Mouse (Mus musculus): ENCODE measurements around the gene Vmn1r221. TPM values are rescaled to one million over a fixed set of nuclear protein-coding genes. Genes with fewer than 3 reads are reported as not detected.
"Not testable (repeated sequence)": the region's sequence is repeated elsewhere in the genome, so short reads cannot be mapped to it uniquely, and the experiment has no call there.

Vmn1r221 gene
- not detected for total RNA-seq (2021)

DNA sequence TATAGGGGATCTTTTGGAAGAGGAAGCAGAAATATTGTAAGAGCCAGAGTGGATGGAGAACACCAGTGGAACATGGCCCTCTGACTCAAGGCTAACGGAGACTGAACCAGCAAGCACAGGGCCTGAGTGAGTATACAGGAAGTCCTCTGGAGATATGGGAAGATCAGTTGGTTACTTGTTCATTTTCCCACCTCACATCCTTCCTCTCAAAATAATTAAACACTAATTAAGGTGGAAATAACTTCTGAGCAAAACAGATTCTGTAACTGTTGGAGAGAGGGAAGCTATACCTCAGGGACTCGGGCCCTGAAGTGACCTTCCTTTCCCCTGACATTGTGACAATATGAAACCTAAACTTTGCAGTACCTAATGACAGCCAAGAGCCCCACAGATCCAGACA is at the start of gene Vmn1r221:
Vmn1r221 (plus strand) TSS at position 301 of the 400 bp plus-strand sequence.
- intact Hi-C loops (cut with DNase I); DNase-seq: not testable (repeated sequence)

DNA sequence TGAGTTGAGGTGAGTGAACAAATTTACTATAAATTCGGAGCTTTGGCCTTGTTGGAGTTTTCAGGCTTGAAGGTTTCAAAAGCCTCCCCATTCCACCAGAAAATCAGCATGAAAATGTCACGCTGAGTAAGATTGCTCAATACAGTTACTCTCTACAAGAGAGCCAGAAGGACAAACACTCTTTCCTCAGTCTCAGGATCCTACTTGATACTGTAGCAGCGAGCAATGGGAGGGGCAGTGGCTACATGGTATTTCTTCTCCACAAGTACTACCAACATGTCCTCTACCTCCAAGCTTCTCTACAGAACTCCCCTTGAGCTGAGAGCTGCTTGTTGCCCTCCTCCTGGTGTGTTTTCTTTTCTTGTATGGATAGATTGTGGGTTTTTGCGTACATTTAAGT is 47.5 kb upstream of the Vmn1r221 start:
- DNase-seq; intact Hi-C loops (cut with DNase I): not testable (repeated sequence)

- intact Hi-C loops (cut with DNase I) = no loop called here
- no peak for DNase-seq
These were observed 26.1 kb upstream of the Vmn1r221 start, which contains the start of gene Vmn1r220 for GRCm38 (mm10) chr13:23187875-23188274. Vmn1r220 (minus strand) TSS chr13:23187975.

GRCm38 (mm10) chr13:23203885-23204284 is 10.0 kb upstream of the Vmn1r221 start:
- DNase-seq; intact Hi-C loops (cut with DNase I): not testable (repeated sequence)

DNA sequence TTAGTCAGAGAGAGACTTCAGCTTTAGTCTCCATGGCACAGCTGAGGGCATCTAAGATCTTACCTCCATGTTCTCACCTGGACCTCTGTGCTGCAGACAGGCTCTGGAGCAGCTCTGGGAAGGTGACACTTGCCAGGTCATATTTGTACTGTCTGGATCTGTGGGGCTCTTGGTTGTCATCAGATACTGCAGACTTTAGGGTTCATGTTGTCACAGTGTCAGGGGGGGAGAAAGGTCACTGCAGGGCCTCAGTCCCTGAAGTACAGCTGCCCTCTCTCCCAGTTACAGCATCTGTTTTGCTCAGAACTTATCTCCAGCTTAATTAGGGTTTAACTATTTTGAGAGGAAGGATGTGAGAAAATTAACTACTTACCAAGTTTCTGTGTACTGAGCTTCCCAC is 21.9 kb downstream of the Vmn1r221 start, which contains the start of gene Vmn1r222:
Vmn1r222 (minus strand) TSS at position 101 of the 400 bp plus-strand sequence.
- DNase-seq; intact Hi-C loops (cut with DNase I): not testable (repeated sequence)

DNA sequence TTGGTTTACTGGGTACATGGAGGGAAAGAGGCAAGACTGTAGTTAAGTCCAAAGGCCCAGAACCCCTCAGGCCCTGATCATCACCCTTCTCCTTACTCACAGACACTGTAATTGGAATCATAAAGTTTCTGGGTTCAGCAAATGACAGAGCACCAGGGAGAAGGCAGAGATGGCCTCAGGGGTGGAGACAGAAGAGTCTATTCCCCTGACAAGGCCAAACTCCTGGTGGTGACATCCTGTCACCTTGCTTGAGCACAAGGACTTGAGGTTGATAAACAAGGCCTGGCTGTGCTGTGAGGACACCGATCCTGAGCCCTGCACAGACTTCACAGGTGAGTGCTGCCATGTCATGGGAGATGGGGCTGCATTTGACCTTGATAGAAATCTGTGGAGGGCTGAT is 32.9 kb downstream of the Vmn1r221 start, which contains the start of gene Vmn1r223:
Vmn1r223 (plus strand) TSS at position 301 of the 400 bp plus-strand sequence.
- intact Hi-C loops (cut with DNase I) = loop anchor here (5.0 kb wide), 1 partner anchor 1175 kb away; no protein-coding TSS in a partner anchor
- not testable (repeated sequence) for DNase-seq

DNA sequence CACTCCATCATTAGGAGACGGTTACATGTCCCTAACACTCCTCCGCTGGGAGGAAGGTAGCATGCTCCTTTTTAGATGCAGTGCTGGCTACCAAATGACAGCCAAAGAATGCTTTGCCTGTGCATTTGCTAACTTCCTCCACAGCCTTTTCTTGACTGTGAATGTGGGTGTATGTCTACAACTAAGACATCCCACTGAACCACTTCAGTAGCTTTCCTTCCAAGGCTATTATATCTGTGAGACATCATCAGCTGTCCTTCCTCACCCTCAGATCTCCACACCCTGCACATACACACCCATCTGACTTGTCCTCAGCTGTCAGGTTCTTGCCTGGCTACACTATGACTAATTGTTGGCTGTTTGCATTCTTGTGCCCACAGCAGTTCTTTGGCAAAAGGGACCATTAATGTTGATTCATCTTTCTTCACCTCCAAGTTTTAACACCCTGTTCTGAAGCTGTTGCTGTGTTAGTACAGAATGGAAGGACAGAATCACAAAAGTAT is 44.7 kb downstream of the Vmn1r221 start:
- intact Hi-C loops (cut with DNase I) = no loop called here

GRCm38 (mm10) chr13:23268606-23269005 is 54.7 kb downstream of the Vmn1r221 start:
- intact Hi-C loops (cut with DNase I); DNase-seq: not testable (repeated sequence)

More for the DNA sequence above, 44.7 kb downstream of the Vmn1r221 start:
- DNase-seq = no peak

- intact Hi-C loops (cut with DNase I); DNase-seq: not testable (repeated sequence)
These were observed 55.2 kb downstream of the Vmn1r221 start for GRCm38 (mm10) chr13:23269127-23269526.

DNA sequence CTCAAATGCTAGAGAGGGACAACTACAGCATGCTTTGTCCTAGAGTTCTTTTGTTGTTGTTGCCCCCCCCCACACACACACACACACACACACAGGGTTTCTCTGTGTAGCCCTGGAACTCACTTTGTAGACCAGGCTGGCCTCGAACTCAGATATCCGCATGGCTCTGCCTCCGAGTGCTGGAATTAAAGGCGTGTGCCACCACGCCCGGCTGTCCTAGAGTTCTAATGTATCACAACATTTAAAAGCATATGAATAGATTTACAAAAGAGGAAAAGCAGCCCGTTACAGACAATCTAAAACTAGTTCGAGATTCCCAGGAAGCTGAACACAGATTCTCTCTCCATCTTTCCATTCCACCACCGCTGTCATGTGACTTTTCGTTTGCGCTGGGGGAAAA is 55.8 kb downstream of the Vmn1r221 start:
- intact Hi-C loops (cut with DNase I) = no loop called here

GRCm38 (mm10) chr13:23270321-23271101 is 56.6 kb downstream of the Vmn1r221 start:
- intact Hi-C loops (cut with DNase I) = no loop called here
- peak in 1 of 2 experiments; percentile 3 for DNase-seq

More for the DNA sequence above, 55.8 kb downstream of the Vmn1r221 start:
- no peak for DNase-seq

Other genes with a start within 250 kb of the Vmn1r221 start
- not detected for gene Vmn1r213, start 206.5 kb upstream of the Vmn1r221 start, total RNA-seq (2021)
- not detected for gene Vmn1r214, start 183.7 kb upstream of the Vmn1r221 start, total RNA-seq (2021)
- gene Vmn1r215, start 146.1 kb upstream of the Vmn1r221 start, total RNA-seq (2021) = not detected
- not detected for gene Vmn1r217, start 95.9 kb upstream of the Vmn1r221 start, total RNA-seq (2021)
- gene Vmn1r218, start 81.0 kb upstream of the Vmn1r221 start, total RNA-seq (2021) = not detected
- gene Vmn1r219, start 54.8 kb upstream of the Vmn1r221 start, total RNA-seq (2021) = not detected
- gene Vmn1r220, start 26.2 kb upstream of the Vmn1r221 start, total RNA-seq (2021) = not detected
- gene Vmn1r222, start 21.8 kb downstream of the Vmn1r221 start, total RNA-seq (2021) = not detected
- not detected for gene Vmn1r223, start 33.0 kb downstream of the Vmn1r221 start, total RNA-seq (2021)
- gene Zfp322a, start 155.1 kb downstream of the Vmn1r221 start, total RNA-seq (2021) = 10 to 100 TPM; 18.9 to 21.7 TPM
- gene Abt1, start 209.7 kb downstream of the Vmn1r221 start, total RNA-seq (2021) = 1 to 10 TPM; 5.3 to 5.6 TPM

Data from heart, postnatal 10 days (tissue).